Mouse (Mus musculus): ENCODE data around the gene Tex9. TPM values are rescaled to one million over a fixed set of nuclear protein-coding genes. Genes with fewer than 3 reads are reported as not detected.

Gene Tex9
- polyA plus RNA-seq, 2 experiments = 3.8 to 6.4 TPM

- H3K4me1 ChIP-seq (replicated peaks; ENCODE audit: control insufficient read depth in 2 of 2, insufficient read depth in 2 of 2, low read length in 1 of 2) = 0 out of 4 replicates have a peak, but pooled peaks cover 0 to 4% of the 10 kb centered on the region in 2 experiments
- 59% methylated on average over 1 of the region's 1 CpGs for WGBS (ENCODE audit: insufficient replicate concordance)
- no peak overlapping the region for H3K4me2 ChIP-seq (ENCODE audit: low read depth)
- H3K4me3 ChIP-seq (ENCODE audit: insufficient read depth in 1 of 2, low read depth in 2 of 2, low read length in 2 of 2) = no peak overlapping the region
- H3K36me3 ChIP-seq (replicated peaks; ENCODE audit: control insufficient read depth, insufficient read depth, low read depth) = peaks cover 2% of the 10 kb centered on the region; the same call in 1 of the 2 replicates
- no peak overlapping the region for H3K27ac ChIP-seq
- H3K9me3 ChIP-seq (ENCODE audit: control insufficient read depth, low read length) = no peaks in the 10 kb centered on the region
- no peak for TF ChIP-seq EP300 (IDR thresholded peaks at IDR 0.05; ENCODE audit: low read depth)
- TF ChIP-seq CTCF (IDR thresholded peaks at IDR 0.05; ENCODE audit: low read depth) = no peak
- H3K9ac ChIP-seq (replicated peaks) = no peak overlapping the region
- DNase-seq (ENCODE audit: low read depth in 3 of 3, low spot score in 3 of 3) (no peak), ATAC-seq (ENCODE audit: insufficient read depth) (no peak)
- no peaks in the 10 kb centered on the region for H3K27me3 ChIP-seq (ENCODE audit: control insufficient read depth, insufficient read depth, low read length)
Measured at GRCm38 (mm10) chr9:72469851-72470250, 22.2 kb downstream of the Tex9 start.

- DNase-seq (ENCODE audit: low read depth in 3 of 3, low spot score in 3 of 3) (no peak), ATAC-seq (ENCODE audit: insufficient read depth) (no peak)
- Histone ChIP-seq H3K36me3 (replicated peaks; ENCODE audit: control insufficient read depth, insufficient read depth, low read depth) (peaks cover 2% of the 10 kb centered on the region; the same call in 1 of the 2 replicates), H3K9ac (replicated peaks) (no peak overlapping the region), H3K4me2 (ENCODE audit: low read depth) (no peak overlapping the region), H3K4me3 (ENCODE audit: insufficient read depth in 1 of 2, low read depth in 2 of 2, low read length in 2 of 2) (no peak overlapping the region), H3K9me3 (ENCODE audit: control insufficient read depth, low read length) (no peaks in the 10 kb centered on the region), H3K27ac (no peak overlapping the region), H3K27me3 (ENCODE audit: control insufficient read depth, insufficient read depth, low read length) (no peaks in the 10 kb centered on the region), H3K4me1 (replicated peaks; ENCODE audit: control insufficient read depth in 2 of 2, insufficient read depth in 2 of 2, low read length in 1 of 2) (0 out of 4 replicates have a peak, but pooled peaks cover 0 to 4% of the 10 kb centered on the region in 2 experiments)
- TF ChIP-seq EP300 (IDR thresholded peaks at IDR 0.05; ENCODE audit: low read depth) (no peak), CTCF (IDR thresholded peaks at IDR 0.05; ENCODE audit: low read depth) (no peak)
- 84% methylated on average over 10 of the region's 10 CpGs for WGBS (ENCODE audit: insufficient replicate concordance)
Measured at GRCm38 (mm10) chr9:72468616-72469015, 23.4 kb downstream of the Tex9 start.

GRCm38 (mm10) chr9:72467551-72468407 is 24.2 kb downstream of the Tex9 start:
- peak; percentile 53; the same call in 1 of the 2 replicates for ATAC-seq (ENCODE audit: insufficient read depth)
- 42% methylated on average over 11 of the region's 11 CpGs for WGBS (ENCODE audit: insufficient replicate concordance)
- H3K36me3 ChIP-seq (replicated peaks; ENCODE audit: control insufficient read depth, insufficient read depth, low read depth) = no peaks in the 10 kb centered on the region
- 0 out of 4 replicates have a peak, but pooled peaks cover 0 to 4% of the 10 kb centered on the region in 2 experiments for H3K4me1 ChIP-seq (replicated peaks; ENCODE audit: control insufficient read depth in 2 of 2, insufficient read depth in 2 of 2, low read length in 1 of 2)
- H3K9ac ChIP-seq (replicated peaks) = no peak overlapping the region
- no peak overlapping the region for H3K27ac ChIP-seq
- peak; percentile 90 for TF ChIP-seq CTCF (IDR thresholded peaks at IDR 0.05; ENCODE audit: low read depth)
- no peak for TF ChIP-seq EP300 (IDR thresholded peaks at IDR 0.05; ENCODE audit: low read depth)
- no peak overlapping the region for H3K4me2 ChIP-seq (ENCODE audit: low read depth)
- H3K27me3 ChIP-seq (ENCODE audit: control insufficient read depth, insufficient read depth, low read length) = no peaks in the 10 kb centered on the region
- peak in 1 of 3 experiments; percentile 26 for DNase-seq (ENCODE audit: low read depth in 3 of 3, low spot score in 3 of 3)
- H3K4me3 ChIP-seq (ENCODE audit: insufficient read depth in 1 of 2, low read depth in 2 of 2, low read length in 2 of 2) = no peak overlapping the region
- H3K9me3 ChIP-seq (ENCODE audit: control insufficient read depth, low read length) = no peaks in the 10 kb centered on the region

- WGBS (ENCODE audit: insufficient replicate concordance) = 14% methylated on average over 4 of the region's 4 CpGs
- Histone ChIP-seq H3K27ac (no peak overlapping the region), H3K4me3 (ENCODE audit: insufficient read depth in 1 of 2, low read depth in 2 of 2, low read length in 2 of 2) (no peak overlapping the region), H3K36me3 (replicated peaks; ENCODE audit: control insufficient read depth, insufficient read depth, low read depth) (peaks cover 10% of the 10 kb centered on the region), H3K9ac (replicated peaks) (no peak overlapping the region), H3K4me1 (replicated peaks; ENCODE audit: control insufficient read depth in 2 of 2, insufficient read depth in 2 of 2, low read length in 1 of 2) (0 out of 4 replicates have a peak, but pooled peaks cover 0 to 4% of the 10 kb centered on the region in 2 experiments), H3K9me3 (ENCODE audit: control insufficient read depth, low read length) (no peaks in the 10 kb centered on the region), H3K4me2 (ENCODE audit: low read depth) (no peak overlapping the region), H3K27me3 (ENCODE audit: control insufficient read depth, insufficient read depth, low read length) (no peaks in the 10 kb centered on the region)
- TF ChIP-seq CTCF (IDR thresholded peaks at IDR 0.05; ENCODE audit: low read depth) = no peak
- no peak for TF ChIP-seq EP300 (IDR thresholded peaks at IDR 0.05; ENCODE audit: low read depth)
- no peak for DNase-seq (ENCODE audit: low read depth in 3 of 3, low spot score in 3 of 3)
- ATAC-seq (ENCODE audit: insufficient read depth) = no peak
Measured at GRCm38 (mm10) chr9:72465754-72466181, 26.2 kb downstream of the Tex9 start.

- H3K4me1 ChIP-seq (replicated peaks; ENCODE audit: control insufficient read depth in 2 of 2, insufficient read depth in 2 of 2, low read length in 1 of 2) = 0 out of 4 replicates have a peak, but pooled peaks cover 0 to 4% of the 10 kb centered on the region in 2 experiments
- no peak overlapping the region for H3K4me2 ChIP-seq (ENCODE audit: low read depth)
- no peaks in the 10 kb centered on the region for H3K9me3 ChIP-seq (ENCODE audit: control insufficient read depth, low read length)
- H3K36me3 ChIP-seq (replicated peaks; ENCODE audit: control insufficient read depth, insufficient read depth, low read depth) = peaks cover 19% of the 10 kb centered on the region
- no peak overlapping the region for H3K4me3 ChIP-seq (ENCODE audit: insufficient read depth in 1 of 2, low read depth in 2 of 2, low read length in 2 of 2)
- H3K27ac ChIP-seq = no peak overlapping the region
- no peak for DNase-seq (ENCODE audit: low read depth in 3 of 3, low spot score in 3 of 3)
- TF ChIP-seq EP300 (IDR thresholded peaks at IDR 0.05; ENCODE audit: low read depth) (no peak), CTCF (IDR thresholded peaks at IDR 0.05; ENCODE audit: low read depth) (no peak)
- WGBS (ENCODE audit: insufficient replicate concordance) = 68% methylated on average over 1 of the region's 1 CpGs
- no peak overlapping the region for H3K9ac ChIP-seq (replicated peaks)
- no peak for ATAC-seq (ENCODE audit: insufficient read depth)
- no peaks in the 10 kb centered on the region for H3K27me3 ChIP-seq (ENCODE audit: control insufficient read depth, insufficient read depth, low read length)
Measured at GRCm38 (mm10) chr9:72464806-72465205, 27.2 kb downstream of the Tex9 start.
